Mouse (Mus musculus) embryonic facial prominence, embryonic 15.5 days (tissue): ENCODE results near the gene Rsc1a1. TPM values are rescaled to one million over a fixed set of nuclear protein-coding genes. Genes with fewer than 3 reads are reported as not detected.

Source experiments
- ATAC-seq: fragments of 200-750 bp; cut with Nextera tagmentation; 2 replicates; pipeline ENCODE4 v1.8.0; 2017; ENCODE audit warnings: low read depth, moderate TSS enrichment; ENCODE audit not compliant: insufficient number of reproducible peaks, low FRiP score, low TSS enrichment
- H3K27ac ChIP-seq: fragments of 300-500 bp; sonication (generic); replicated peaks from 2 replicates; pipeline ENCODE4 v1.5.1; 2015; ENCODE audit warnings: mild to moderate bottlenecking, inconsistent platforms
- H3K27me3 ChIP-seq: fragments of 300-500 bp; sonication (generic); 2 replicates; pipeline ENCODE4 v1.6.1; 2015; ENCODE audit warnings: inconsistent platforms
- H3K36me3 ChIP-seq: fragments of 300-500 bp; sonication (generic); 2 replicates; pipeline ENCODE4 v1.6.1; 2015; ENCODE audit warnings: mild to moderate bottlenecking, inconsistent platforms
- H3K4me1 ChIP-seq: fragments of 300-500 bp; sonication (generic); 2 replicates; pipeline ENCODE4 v1.6.1; 2015; ENCODE audit warnings: inconsistent platforms
- H3K4me2 ChIP-seq: fragments of 300-500 bp; sonication (generic); replicated peaks from 2 replicates; pipeline ENCODE4 v1.6.1; 2015; ENCODE audit warnings: mild to moderate bottlenecking, inconsistent platforms
- H3K4me3 ChIP-seq: fragments of 300-500 bp; sonication (generic); replicated peaks from 2 replicates; pipeline ENCODE4 v1.5.1; 2015; ENCODE audit warnings: mild to moderate bottlenecking, inconsistent platforms
- H3K9ac ChIP-seq: fragments of 300-500 bp; sonication (generic); 2 replicates; pipeline ENCODE4 v1.6.1; 2015; ENCODE audit warnings: inconsistent platforms
- H3K9me3 ChIP-seq: fragments of 300-500 bp; sonication (generic); replicated peaks from 2 replicates; pipeline ENCODE4 v1.6.1; 2016; ENCODE audit warnings: inconsistent platforms
- whole genome bisulfite sequencing: fragments of 180-500 bp; shearing (Covaris S2); methylation state at CpG from one replicate; pipeline ENCODE4 v1.1.7; 2015; 5-methylcytosine and 5-hydroxymethylcytosine counted together
- polyA plus RNA-seq: library from polyadenylated mRNA; unstranded; fragments of >200 nt; fragmentation: Nextera tagmentation; extraction: Ambion mirVana; gene quantifications from 2 replicates; pipeline ENCODE4 v1.2.1, GENCODE M21; 2015

Rsc1a1 gene
- polyA plus RNA-seq, 1 experiment from 2014 or later, result not detected

- Histone ChIP-seq H3K9ac (no peak overlapping the region), H3K9me3 (no peaks in the 10 kb centered on the region), H3K27me3 (no peaks in the 10 kb centered on the region), H3K4me3 (no peak overlapping the region), H3K27ac (no peak overlapping the region), H3K4me1 (peaks cover 26% of the 10 kb centered on the region; the same call in 1 of the 2 replicates), H3K36me3 (peaks cover 28% of the 10 kb centered on the region; the same call in 1 of the 2 replicates), H3K4me2 (no peak overlapping the region)
- ATAC-seq, result no peak
- WGBS, result 80% methylated on average over 13 of the region's 13 CpGs
These were observed 31.6 kb downstream of the Rsc1a1 start for GRCm38 (mm10) chr4:141653813-141654212.

- H3K27me3 ChIP-seq, result no peaks in the 10 kb centered on the region
- ATAC-seq, result no peak
- no peak overlapping the region for H3K9ac ChIP-seq
- no peak overlapping the region for H3K4me2 ChIP-seq
- H3K4me1 ChIP-seq, result peaks cover 25% of the 10 kb centered on the region; the same call in 1 of the 2 replicates
- peaks cover 26% of the 10 kb centered on the region; the same call in 1 of the 2 replicates for H3K36me3 ChIP-seq
- 86% methylated on average over 8 of the region's 8 CpGs for WGBS
- no peak overlapping the region for H3K27ac ChIP-seq
- no peaks in the 10 kb centered on the region for H3K9me3 ChIP-seq
- no peak overlapping the region for H3K4me3 ChIP-seq
These were observed 32.4 kb downstream of the Rsc1a1 start for GRCm38 (mm10) chr4:141653044-141653443.

DNA sequence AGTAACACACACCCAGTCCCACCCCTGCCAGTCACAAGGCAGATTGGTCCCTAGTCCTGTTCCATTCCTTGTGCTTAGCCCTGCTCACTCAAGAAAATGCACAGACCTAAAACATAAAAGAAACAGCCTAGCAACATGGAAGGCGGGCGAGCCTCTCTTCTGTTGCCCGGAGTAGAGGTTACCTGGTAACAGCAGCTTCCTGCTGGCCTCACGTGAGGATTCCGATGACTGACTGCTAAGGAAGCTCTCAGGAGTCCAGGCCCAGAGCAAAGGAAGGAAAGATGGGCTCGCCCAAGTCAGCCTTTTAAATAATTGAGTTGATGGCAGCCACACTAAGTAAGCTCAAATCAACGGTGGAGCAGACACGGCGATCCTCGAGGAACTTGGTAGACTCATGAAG, 33.5 kb downstream of the Rsc1a1 start:
- Histone ChIP-seq H3K4me3 (no peak overlapping the region), H3K4me2 (no peak overlapping the region), H3K9me3 (no peaks in the 10 kb centered on the region), H3K27ac (0 out of 2 replicates have a peak overlapping the region, but pooled peaks have one; percentile 7), H3K9ac (no peak overlapping the region), H3K36me3 (peaks cover 27% of the 10 kb centered on the region; the same call in 1 of the 2 replicates), H3K4me1 (peaks cover 25% of the 10 kb centered on the region; the same call in 1 of the 2 replicates), H3K27me3 (no peaks in the 10 kb centered on the region)
- ATAC-seq, result no peak
- 90% methylated on average over 10 of the region's 10 CpGs for WGBS

DNA sequence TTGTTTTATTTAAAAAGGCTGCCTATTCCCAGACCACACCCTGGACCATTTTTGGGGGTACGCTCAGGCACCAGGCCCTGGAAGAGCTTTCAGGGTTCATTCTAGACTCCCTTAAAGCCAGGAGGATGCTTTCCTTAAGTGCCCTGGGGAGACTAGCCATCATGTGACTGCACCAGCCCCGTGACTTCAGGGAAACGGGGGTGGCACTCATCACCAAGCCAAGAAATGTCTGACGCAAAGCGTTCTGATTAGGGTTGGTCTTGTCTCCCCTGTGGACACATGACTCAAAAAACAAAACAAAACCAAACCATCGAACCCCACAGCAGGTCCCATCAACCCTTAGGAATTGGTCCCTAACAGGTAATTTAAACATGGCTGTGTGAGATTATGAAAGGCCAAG, 34.1 kb downstream of the Rsc1a1 start:
- no peaks in the 10 kb centered on the region for H3K9me3 ChIP-seq
- H3K9ac ChIP-seq, result no peak overlapping the region
- ATAC-seq, result no peak
- H3K27me3 ChIP-seq, result no peaks in the 10 kb centered on the region
- H3K36me3 ChIP-seq, result peaks cover 24% of the 10 kb centered on the region; the same call in 1 of the 2 replicates
- no peak overlapping the region for H3K4me2 ChIP-seq
- H3K27ac ChIP-seq, result 0 out of 2 replicates have a peak overlapping the region, but pooled peaks have one; percentile 7
- 77% methylated on average over 6 of the region's 6 CpGs for WGBS
- H3K4me3 ChIP-seq, result no peak overlapping the region
- H3K4me1 ChIP-seq, result peaks cover 22% of the 10 kb centered on the region; the same call in 1 of the 2 replicates

- no peak overlapping the region for H3K9ac ChIP-seq
- 80% methylated on average over 6 of the region's 6 CpGs for WGBS
- no peaks in the 10 kb centered on the region for H3K9me3 ChIP-seq
- H3K27me3 ChIP-seq, result no peaks in the 10 kb centered on the region
- H3K4me3 ChIP-seq, result no peak overlapping the region
- ATAC-seq, result no peak
- peaks cover 21% of the 10 kb centered on the region; the same call in 1 of the 2 replicates for H3K36me3 ChIP-seq
- H3K4me1 ChIP-seq, result peaks cover 16% of the 10 kb centered on the region; the same call in 1 of the 2 replicates
- H3K27ac ChIP-seq, result no peak overlapping the region
- no peak overlapping the region for H3K4me2 ChIP-seq
These were observed 36.2 kb downstream of the Rsc1a1 start for GRCm38 (mm10) chr4:141649244-141649643.

DNA sequence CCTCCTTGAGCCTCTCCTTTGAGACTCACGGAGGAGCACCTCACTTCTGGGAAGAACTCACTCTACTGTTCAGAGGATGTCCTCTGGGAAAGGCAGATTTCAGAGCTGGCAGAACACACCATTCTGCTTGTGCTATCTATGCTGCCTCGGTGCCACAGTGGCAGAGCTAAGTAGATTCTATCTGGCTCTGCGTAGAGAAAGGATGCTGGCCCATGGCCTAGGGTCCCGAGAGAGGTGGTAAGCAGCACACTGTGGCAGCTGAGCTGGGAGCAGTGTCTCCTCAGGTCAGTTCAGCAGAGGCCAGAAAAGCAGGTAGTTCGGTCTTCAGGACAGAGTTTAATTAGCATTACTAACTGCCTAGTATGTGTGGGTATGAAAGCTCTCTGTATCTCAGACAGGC, 37.1 kb downstream of the Rsc1a1 start:
- peaks cover 22% of the 10 kb centered on the region for H3K4me1 ChIP-seq
- no peak for ATAC-seq
- H3K36me3 ChIP-seq, result peaks cover 16% of the 10 kb centered on the region; the same call in 1 of the 2 replicates
- no peaks in the 10 kb centered on the region for H3K9me3 ChIP-seq
- no peak overlapping the region for H3K4me3 ChIP-seq
- no peaks in the 10 kb centered on the region for H3K27me3 ChIP-seq
- H3K27ac ChIP-seq, result no peak overlapping the region
- 90% methylated on average over 5 of the region's 5 CpGs for WGBS
- no peak overlapping the region for H3K4me2 ChIP-seq
- H3K9ac ChIP-seq, result no peak overlapping the region

DNA sequence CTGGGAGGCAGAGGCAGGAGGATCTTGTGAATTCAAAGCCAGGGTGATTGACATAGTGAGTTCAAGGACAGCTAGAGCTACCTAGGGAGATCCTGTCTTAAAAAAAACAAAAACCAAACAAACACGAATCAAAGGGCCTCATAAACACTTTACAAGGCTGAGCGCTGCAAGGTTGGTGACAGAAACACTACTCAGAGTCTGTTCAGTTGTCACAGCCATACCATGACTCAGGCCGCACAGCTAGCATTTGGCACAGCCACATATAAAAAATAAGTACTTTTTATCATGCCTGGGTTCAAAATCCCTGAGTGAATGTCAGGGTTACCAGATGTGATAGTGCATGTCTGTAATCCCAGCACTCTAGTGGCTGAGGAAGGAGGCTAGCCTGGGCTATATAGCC, 38.2 kb downstream of the Rsc1a1 start:
- Histone ChIP-seq H3K4me1 (peaks cover 26% of the 10 kb centered on the region), H3K36me3 (peaks cover 14% of the 10 kb centered on the region; the same call in 1 of the 2 replicates), H3K9me3 (no peaks in the 10 kb centered on the region), H3K27ac (no peak overlapping the region), H3K4me2 (no peak overlapping the region), H3K9ac (no peak overlapping the region), H3K4me3 (no peak overlapping the region), H3K27me3 (no peaks in the 10 kb centered on the region)
- 99% methylated on average over 3 of the region's 3 CpGs for WGBS
- ATAC-seq, result no peak

GRCm38 (mm10) chr4:141645988-141646387, 39.4 kb downstream of the Rsc1a1 start:
- no peak overlapping the region for H3K4me3 ChIP-seq
- peaks cover 26% of the 10 kb centered on the region for H3K4me1 ChIP-seq
- no peak overlapping the region for H3K4me2 ChIP-seq
- no peak overlapping the region for H3K9ac ChIP-seq
- peaks cover 22% of the 10 kb centered on the region for H3K36me3 ChIP-seq
- H3K27ac ChIP-seq, result no peak overlapping the region
- no peaks in the 10 kb centered on the region for H3K27me3 ChIP-seq
- WGBS, result 93% methylated on average over 8 of the region's 8 CpGs
- ATAC-seq, result no peak
- no peaks in the 10 kb centered on the region for H3K9me3 ChIP-seq

DNA sequence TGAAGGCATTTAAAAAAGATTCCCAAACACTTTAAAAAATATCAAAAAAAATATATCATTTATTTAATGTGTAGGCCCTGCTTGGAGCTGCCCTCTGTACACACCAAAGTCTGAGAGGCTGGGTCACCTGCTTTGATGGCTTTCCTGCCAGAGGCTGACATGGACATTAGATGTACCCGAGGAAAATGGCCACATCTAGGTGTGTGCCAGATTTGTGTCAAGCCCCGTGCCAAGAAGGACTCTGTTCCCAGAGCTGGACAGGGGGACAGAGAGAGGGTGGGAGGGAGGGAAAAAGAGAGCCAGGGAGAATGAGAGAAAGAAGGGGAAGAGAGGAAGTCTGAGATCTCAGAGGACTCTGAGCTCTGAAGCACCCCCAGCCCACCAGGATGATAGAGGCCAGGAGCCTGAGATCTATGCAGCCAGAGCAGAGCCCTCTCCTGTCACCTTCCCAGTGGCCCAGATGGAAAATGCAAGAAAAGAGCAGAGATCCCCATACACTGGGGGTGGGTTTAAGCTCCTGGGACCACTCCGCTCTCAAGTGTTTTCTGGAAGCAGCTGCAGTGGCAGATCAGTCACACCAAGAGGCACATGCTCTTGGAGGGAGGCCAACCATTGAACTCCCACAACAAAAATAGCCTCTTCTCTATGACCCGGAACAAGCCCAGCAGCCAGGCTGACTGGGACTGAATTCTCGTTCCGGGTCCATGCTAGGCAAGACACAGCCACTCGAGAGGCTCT, 42.1 kb downstream of the Rsc1a1 start:
- 52% methylated on average over 7 of the region's 7 CpGs for WGBS
- Histone ChIP-seq H3K4me2 (no peak overlapping the region), H3K9me3 (no peaks in the 10 kb centered on the region), H3K27ac (peak overlapping the region; percentile 69; the same call in 1 of the 2 replicates), H3K27me3 (no peaks in the 10 kb centered on the region), H3K36me3 (peaks cover 46% of the 10 kb centered on the region), H3K4me3 (no peak overlapping the region), H3K4me1 (peaks cover 15% of the 10 kb centered on the region), H3K9ac (no peak overlapping the region)
- ATAC-seq, result peak; percentile 48

DNA sequence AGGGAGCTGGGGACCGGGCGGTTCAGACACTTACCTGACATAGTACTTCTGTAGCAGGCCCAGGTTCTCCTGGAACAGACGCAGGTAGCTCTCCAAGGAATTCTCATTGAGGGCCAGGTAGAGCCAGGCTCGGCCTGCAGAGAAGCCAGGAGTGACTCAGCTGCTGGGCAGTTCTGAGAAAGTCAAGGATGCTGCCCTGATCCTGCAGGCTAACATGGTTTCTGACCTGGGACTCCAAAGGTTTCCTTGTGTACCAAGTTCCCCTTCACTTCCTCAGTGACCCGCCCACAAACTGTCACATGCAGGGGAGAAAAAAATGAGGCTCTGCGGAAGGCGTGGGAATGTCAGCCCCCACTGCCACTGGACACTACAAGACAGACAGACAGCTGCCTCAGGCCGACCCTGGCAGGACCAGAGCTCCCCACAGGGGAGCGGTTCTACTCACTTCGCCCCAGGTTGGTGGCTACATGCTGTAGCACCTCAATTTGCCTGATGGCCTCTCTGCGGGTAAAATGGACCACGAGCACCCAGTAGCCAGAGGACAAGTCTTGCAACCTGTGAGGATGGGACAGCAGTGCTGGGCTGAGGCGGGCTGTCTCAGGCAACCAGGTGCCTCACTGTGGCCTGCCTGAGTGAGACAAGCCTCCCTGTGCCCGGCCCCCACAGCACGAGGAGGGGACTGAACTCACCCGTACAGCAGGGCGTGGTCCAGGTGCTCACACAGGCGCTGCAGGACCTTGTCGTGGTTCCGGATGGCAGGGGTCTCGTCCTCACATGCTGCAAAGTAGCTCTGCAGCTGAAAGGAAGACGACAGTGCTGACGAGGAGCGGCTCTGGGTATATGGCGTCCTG, 43.2 kb downstream of the Rsc1a1 start:
- 87% methylated on average over 25 of the region's 25 CpGs for WGBS
- no peaks in the 10 kb centered on the region for H3K9me3 ChIP-seq
- peaks cover 51% of the 10 kb centered on the region for H3K36me3 ChIP-seq

GRCm38 (mm10) chr4:141641353-141641771, 44.0 kb downstream of the Rsc1a1 start:
- Histone ChIP-seq H3K9ac (no peak overlapping the region), H3K27me3 (no peaks in the 10 kb centered on the region), H3K4me2 (no peak overlapping the region), H3K4me1 (peaks cover 13% of the 10 kb centered on the region), H3K36me3 (peaks cover 58% of the 10 kb centered on the region), H3K9me3 (no peaks in the 10 kb centered on the region), H3K4me3 (no peak overlapping the region), H3K27ac (no peak overlapping the region)
- no peak for ATAC-seq
- WGBS, result 87% methylated on average over 7 of the region's 7 CpGs

More for the DNA sequence above, 43.2 kb downstream of the Rsc1a1 start:
- no peak overlapping the region for H3K4me3 ChIP-seq
- H3K4me1 ChIP-seq, result peaks cover 13% of the 10 kb centered on the region
- H3K27ac ChIP-seq, result no peak overlapping the region
- no peak overlapping the region for H3K4me2 ChIP-seq
- ATAC-seq, result no peak
- no peaks in the 10 kb centered on the region for H3K27me3 ChIP-seq
- no peak overlapping the region for H3K9ac ChIP-seq
